Mouse (Mus musculus) Patski (cell line): ENCODE results near the gene Gm42417. TPM values are rescaled to one million over a fixed set of nuclear protein-coding genes. Genes with fewer than 3 reads are reported as not detected.

Experiments
- ATAC-seq: fragments of 100-300 bp; one replicate; pipeline ENCODE4 v1.8.0; 2021
- CTCF ChIA-PET: fragments of 350-600 bp; sonication (Branson Sonifier 250); formaldehyde crosslinking; loops from one replicate; lab custom pipeline; 2022; ENCODE audit warnings: inconsistent platforms; lab: Charles Lee
- POLR2A ChIA-PET: fragments of 350-600 bp; sonication (Branson Sonifier 250); formaldehyde crosslinking; loops from one replicate; lab custom pipeline; 2022; ENCODE audit warnings: antibody characterized with exemption, inconsistent platforms; lab: Charles Lee
- DNase-seq: peaks from one replicate; pipeline ENCODE4 v3.0.0-alpha.2; 2011; ENCODE audit warnings: low read depth, low spot score
- H3K27me3 ChIP-seq: fragments of 371-371 bp; one replicate; pipeline ENCODE4 v1.5.1; 2021
- CTCF ChIP-seq: fragments of 100-300 bp; IDR thresholded peaks from one replicate; pipeline ENCODE4 v1.5.1; 2021
- in situ Hi-C: fragments of 300-500 bp; cut with MboI; formaldehyde crosslinking; loops from 3 replicates; pipeline ENCODE4 v1.11.1; 2018; ENCODE audit warnings: low pct_unique_long_range_greater_than_20kb, mixed read lengths
- polyA plus RNA-seq: library from polyadenylated mRNA; unstranded; gene quantifications from one replicate; pipeline ENCODE4 v1.2.3, GENCODE M21; 2021

Gm42417 gene
- polyA plus RNA-seq, 1 experiment from 2014 or later, result 0.68 TPM

GRCm38 (mm10) chr1:36511289-36512021 lies 27.8 kb downstream of the Gm42417 start, which contains the start of gene Cnnm3:
TSS of gene Cnnm3 (plus strand) at chr1:36511867.
- CTCF ChIA-PET, result interaction anchor here (0.6 to 2.0 kb wide), 5 partner anchors 9 to 187 kb away, joined by 3 to 10 read pairs (median 3); no protein-coding TSS in a partner anchor
- POLR2A ChIA-PET, result interaction anchor here (0.7 to 1.0 kb wide), 2 partner anchors 35 to 205 kb away, joined by 3 read pairs; partner anchors contain the start of gene Ankrd39
- in situ Hi-C loops, result no loop called here
- no peaks in the 10 kb centered on the region for H3K27me3 ChIP-seq
- no peak for TF ChIP-seq CTCF
- ATAC-seq, result peak; percentile 97
- no peak for DNase-seq

GRCm38 (mm10) chr1:36508238-36508637 lies 31.0 kb downstream of the Gm42417 start:
- no peak for TF ChIP-seq CTCF
- in situ Hi-C loops, result no loop called here
- H3K27me3 ChIP-seq, result no peaks in the 10 kb centered on the region
- ATAC-seq (no peak), DNase-seq (no peak)
- ChIA-PET CTCF (no interaction called here), POLR2A (no interaction called here)

DNA sequence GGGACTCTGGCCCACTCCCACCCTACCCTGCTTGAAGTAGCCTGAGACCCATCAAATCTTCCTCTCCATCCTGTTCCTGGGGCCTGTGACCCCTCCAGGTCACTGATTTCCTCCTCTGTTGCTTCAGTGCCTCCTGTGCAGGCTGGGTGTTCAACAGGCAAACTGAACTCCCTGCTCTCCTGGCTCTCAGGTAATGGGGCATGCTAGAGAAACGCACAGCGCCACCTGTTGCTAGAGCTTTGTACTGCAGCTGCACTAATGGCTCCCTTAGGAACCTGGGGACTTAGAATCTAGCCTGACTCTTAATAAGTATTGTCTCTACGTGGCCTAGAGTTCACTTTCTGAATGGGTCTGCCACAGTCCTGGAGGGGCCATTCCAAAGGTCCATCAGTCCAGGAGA lies 38.0 kb downstream of the Gm42417 start:
- no peaks in the 10 kb centered on the region for H3K27me3 ChIP-seq
- CTCF ChIA-PET, result interaction anchor here (0.9 to 2.1 kb wide), 11 partner anchors 9 to 180 kb away, joined by 3 to 17 read pairs (median 5); no protein-coding TSS in a partner anchor
- no peak for TF ChIP-seq CTCF
- DNase-seq, result no peak
- POLR2A ChIA-PET, result interaction anchor here (0.6 to 1.4 kb wide), 3 partner anchors 18 to 181 kb away, joined by 3 read pairs; no protein-coding TSS in a partner anchor
- ATAC-seq, result peak; percentile 44
- in situ Hi-C loops, result no loop called here

DNA sequence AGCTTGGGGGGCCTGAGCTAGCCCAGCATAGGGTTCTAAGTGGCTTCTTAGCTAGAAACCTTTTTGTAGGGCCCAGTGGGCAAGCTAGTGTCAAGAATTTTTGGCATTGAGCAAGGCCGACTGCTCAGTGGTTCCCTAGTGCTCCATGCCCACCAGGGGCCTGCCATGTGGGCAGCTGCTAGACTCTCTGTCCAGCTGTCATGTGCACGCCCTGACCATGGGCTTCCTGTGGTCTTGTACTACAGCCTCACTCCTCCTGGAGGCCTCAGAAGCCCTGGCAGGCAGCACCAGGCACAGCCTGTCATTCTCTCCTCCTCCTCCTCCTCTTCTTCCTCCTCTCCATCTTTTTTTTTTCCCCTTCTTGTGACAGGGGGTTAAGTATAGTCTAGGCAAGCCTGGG lies 41.9 kb downstream of the Gm42417 start:
- ATAC-seq (no peak), DNase-seq (no peak)
- in situ Hi-C loops, result no loop called here
- no peaks in the 10 kb centered on the region for H3K27me3 ChIP-seq
- no peak for TF ChIP-seq CTCF
- POLR2A ChIA-PET, result no interaction called here
- CTCF ChIA-PET, result interaction anchor here (1.0 to 1.8 kb wide), 4 partner anchors 24 to 172 kb away, joined by 3 to 5 read pairs (median 4); no protein-coding TSS in a partner anchor

GRCm38 (mm10) chr1:36496719-36497118 lies 42.5 kb downstream of the Gm42417 start:
- ATAC-seq (no peak), DNase-seq (no peak)
- no peaks in the 10 kb centered on the region for H3K27me3 ChIP-seq
- no peak for TF ChIP-seq CTCF
- ChIA-PET POLR2A (interaction anchor here (0.7 kb wide), 1 partner anchor 35 kb away, joined by 3 read pairs; no protein-coding TSS in a partner anchor), CTCF (interaction anchor here (1.0 to 1.8 kb wide), 7 partner anchors 14 to 178 kb away, joined by 3 to 5 read pairs (median 3); no protein-coding TSS in a partner anchor)
- in situ Hi-C loops, result no loop called here

DNA sequence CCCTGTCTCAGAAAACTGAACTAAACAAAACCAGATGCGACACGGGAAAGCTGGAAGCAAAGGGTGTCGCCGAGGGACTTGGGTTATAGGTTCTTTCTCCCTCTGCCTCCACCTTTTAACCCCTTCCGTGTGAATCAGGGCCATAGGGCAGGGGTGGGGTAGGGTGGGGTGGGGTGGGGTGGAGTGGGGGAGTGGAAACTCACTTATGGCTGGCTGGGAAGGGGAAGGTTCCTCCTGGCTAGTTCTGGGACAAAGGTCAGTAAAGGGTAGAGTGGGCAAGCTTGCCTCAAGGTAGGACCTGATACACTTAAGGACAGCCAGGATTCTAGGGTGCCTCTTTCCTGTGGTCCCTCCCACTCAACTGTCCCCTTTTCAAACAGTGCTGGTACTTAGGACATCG lies 45.9 kb downstream of the Gm42417 start:
- ATAC-seq (no peak), DNase-seq (no peak)
- no peaks in the 10 kb centered on the region for H3K27me3 ChIP-seq
- in situ Hi-C loops, result no loop called here
- no peak for TF ChIP-seq CTCF
- CTCF ChIA-PET, result interaction anchor here (0.8 to 3.1 kb wide), 7 partner anchors 8 to 169 kb away, joined by 3 to 17 read pairs (median 4); no protein-coding TSS in a partner anchor
- POLR2A ChIA-PET, result no interaction called here

- DNase-seq (no peak), ATAC-seq (peak; percentile 97)
- no peak for TF ChIP-seq CTCF
- H3K27me3 ChIP-seq, result no peaks in the 10 kb centered on the region
- CTCF ChIA-PET, result interaction anchor here (0.7 to 3.1 kb wide), 10 partner anchors 9 to 169 kb away, joined by 3 to 17 read pairs (median 4); no protein-coding TSS in a partner anchor
- in situ Hi-C loops, result no loop called here
- POLR2A ChIA-PET, result no interaction called here
These were observed 46.7 kb downstream of the Gm42417 start for GRCm38 (mm10) chr1:36492416-36493139.

DNA sequence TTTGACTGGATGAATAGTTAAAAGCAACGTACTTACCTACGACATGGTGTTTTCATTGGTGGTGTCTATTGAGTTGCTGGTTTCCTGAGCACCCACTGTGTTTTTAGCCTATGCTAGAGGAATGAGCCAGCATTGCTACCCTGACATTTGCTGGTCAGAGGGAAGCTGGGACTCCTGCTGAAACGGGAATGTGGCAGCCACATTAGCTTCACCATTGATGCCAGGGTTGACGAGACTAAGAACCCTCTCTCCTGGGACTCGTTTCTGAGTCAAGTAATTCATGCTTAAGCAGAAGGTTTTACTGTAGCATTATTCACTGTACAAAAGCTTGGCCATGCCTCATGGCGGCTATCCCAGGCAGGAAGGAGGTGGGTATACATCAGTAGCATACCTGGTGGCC lies 49.6 kb downstream of the Gm42417 start:
- in situ Hi-C loops, result loop anchor here (5.0 kb wide), 1 partner anchor 177 kb away; no protein-coding TSS in a partner anchor
- ATAC-seq (no peak), DNase-seq (no peak)
- no peaks in the 10 kb centered on the region for H3K27me3 ChIP-seq
- TF ChIP-seq CTCF, result no peak
- CTCF ChIA-PET, result no interaction called here
- POLR2A ChIA-PET, result interaction anchor here (0.7 to 1.1 kb wide), 2 partner anchors 12 to 16 kb away, joined by 5 to 7 read pairs; no protein-coding TSS in a partner anchor

- TF ChIP-seq CTCF, result no peak
- DNase-seq (no peak), ATAC-seq (no peak)
- in situ Hi-C loops, result loop anchor here (5.0 kb wide), 1 partner anchor 175 kb away; no protein-coding TSS in a partner anchor
- no peaks in the 10 kb centered on the region for H3K27me3 ChIP-seq
- POLR2A ChIA-PET, result no interaction called here
- CTCF ChIA-PET, result no interaction called here
These were observed 52.1 kb downstream of the Gm42417 start for GRCm38 (mm10) chr1:36487111-36487510.

DNA sequence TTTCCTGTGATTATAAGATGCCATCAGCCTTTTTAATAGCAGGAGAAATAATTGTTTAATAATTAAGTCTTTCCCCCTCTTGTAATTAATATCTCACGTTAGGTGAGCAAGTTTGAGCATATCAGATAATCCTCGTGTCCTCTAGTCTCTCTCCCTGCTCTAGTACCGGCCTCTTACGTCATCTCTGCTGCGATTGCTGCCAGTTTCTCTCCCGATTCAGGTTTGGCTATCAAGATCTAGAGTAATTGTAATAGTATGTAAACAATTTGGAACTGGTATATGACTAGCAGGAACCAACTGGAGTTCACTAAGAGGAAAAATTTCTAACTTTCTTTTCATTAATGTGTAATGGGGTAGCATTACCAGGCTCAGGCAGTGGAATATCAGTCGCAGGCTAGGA lies 54.1 kb downstream of the Gm42417 start:
- in situ Hi-C loops, result loop anchor here (5.0 kb wide), 1 partner anchor 173 kb away; no protein-coding TSS in a partner anchor
- ATAC-seq (no peak), DNase-seq (no peak)
- no peaks in the 10 kb centered on the region for H3K27me3 ChIP-seq
- ChIA-PET POLR2A (no interaction called here), CTCF (no interaction called here)
- TF ChIP-seq CTCF, result no peak
